Mouse (Mus musculus): ENCODE measurements around the gene Btg3. TPM values are rescaled to one million over a fixed set of nuclear protein-coding genes. Genes with fewer than 3 reads are reported as not detected.

Btg3 gene
- 35.8 and 37.6 TPM in 2 replicates for polyA plus RNA-seq (2016; fragmentation: Nextera tagmentation; extraction: Ambion mirVana)

DNA sequence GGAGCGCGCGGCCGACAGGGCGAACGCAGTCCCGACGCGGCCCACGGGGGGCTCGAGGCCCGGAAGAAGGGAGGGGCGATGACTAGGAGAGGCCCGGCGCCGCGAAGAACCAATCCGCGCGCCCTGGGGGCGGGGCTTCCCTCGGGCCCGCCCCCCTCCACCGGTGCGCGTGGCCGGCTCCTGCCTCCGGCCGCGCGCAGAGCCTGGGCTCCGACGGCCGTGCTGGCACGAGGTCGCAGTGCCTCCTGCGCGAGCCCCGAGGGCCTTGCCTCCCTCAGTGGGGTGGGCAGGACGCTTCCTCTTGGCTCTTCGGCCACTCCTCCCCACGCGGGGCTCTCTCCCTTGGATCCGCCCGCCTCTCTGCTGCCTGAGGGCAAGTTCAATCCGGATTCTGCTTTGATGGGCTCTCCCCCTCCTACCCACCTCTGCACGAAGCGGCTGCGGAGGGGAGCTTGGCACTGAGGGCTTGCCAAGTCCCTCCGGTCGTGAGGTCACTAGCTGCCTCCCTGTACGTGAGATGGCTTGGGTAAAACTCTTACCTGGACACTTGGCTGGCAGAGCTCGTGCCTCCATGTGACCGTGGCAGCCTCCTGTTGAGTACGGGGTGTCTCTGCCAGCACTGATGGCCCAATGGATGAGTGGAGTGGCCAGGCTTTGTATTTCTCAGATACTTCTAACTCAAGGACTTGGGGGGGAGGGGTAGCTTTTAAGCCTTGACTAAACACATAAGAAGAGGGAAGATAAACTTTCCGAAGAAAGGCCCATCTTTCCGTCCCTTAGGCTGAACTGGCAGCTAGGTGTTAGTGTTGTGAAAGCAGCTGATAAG lies at the start of gene Btg3:
Btg3 (minus strand) TSS at position 448 of the 826 bp plus-strand sequence.
- Histone ChIP-seq H3K4me3 (peak within 1 kb of the TSS; percentile 92), H3K27me3 (replicated peaks) (no peaks in the 10 kb centered on the region), H3K27ac (peak within 1 kb of the TSS; percentile 10; the same call in 1 of the 2 replicates), H3K9ac (peak within 1 kb of the TSS; percentile 95), H3K36me3 (no peaks in the 10 kb centered on the region; the same call in 1 of the 2 replicates), H3K4me1 (peaks cover 7% of the 10 kb centered on the region; the same call in 1 of the 2 replicates), H3K4me2 (replicated peaks) (peak within 1 kb of the TSS; percentile 71), H3K9me3 (no peaks in the 10 kb centered on the region)
- ATAC-seq (ENCODE audit: low FRiP score, low read depth), result peak; percentile 98
- WGBS, result 3% methylated on average over 47 of the region's 57 CpGs

DNA sequence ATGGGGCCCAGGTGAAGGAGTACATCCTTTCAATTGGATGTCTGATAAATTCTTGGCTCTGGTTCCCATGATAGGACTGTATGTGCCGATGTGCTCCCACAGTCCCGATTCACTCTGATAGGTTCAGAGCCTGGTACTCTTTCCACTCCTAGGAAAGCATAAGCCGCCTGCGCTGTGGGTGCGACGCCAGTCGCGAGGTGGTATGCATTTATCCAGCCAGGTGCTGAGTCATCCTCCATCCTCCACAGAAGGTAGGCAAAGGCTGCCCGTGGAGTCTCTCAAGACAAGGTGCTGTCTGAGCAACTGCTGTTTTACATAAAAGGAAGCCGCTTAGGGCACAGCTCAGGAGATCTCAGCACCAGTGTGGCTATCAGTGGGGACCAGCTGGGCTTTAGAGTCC lies 40.7 kb upstream of the Btg3 start:
- Histone ChIP-seq H3K27me3 (replicated peaks) (no peaks in the 10 kb centered on the region), H3K9me3 (no peaks in the 10 kb centered on the region), H3K4me2 (replicated peaks) (no peak overlapping the region), H3K9ac (no peak overlapping the region), H3K36me3 (no peaks in the 10 kb centered on the region), H3K27ac (no peak overlapping the region), H3K4me3 (no peak overlapping the region), H3K4me1 (no peaks in the 10 kb centered on the region)
- no peak for ATAC-seq (ENCODE audit: low FRiP score, low read depth)
- WGBS, result 78% methylated on average over 10 of the region's 10 CpGs

DNA sequence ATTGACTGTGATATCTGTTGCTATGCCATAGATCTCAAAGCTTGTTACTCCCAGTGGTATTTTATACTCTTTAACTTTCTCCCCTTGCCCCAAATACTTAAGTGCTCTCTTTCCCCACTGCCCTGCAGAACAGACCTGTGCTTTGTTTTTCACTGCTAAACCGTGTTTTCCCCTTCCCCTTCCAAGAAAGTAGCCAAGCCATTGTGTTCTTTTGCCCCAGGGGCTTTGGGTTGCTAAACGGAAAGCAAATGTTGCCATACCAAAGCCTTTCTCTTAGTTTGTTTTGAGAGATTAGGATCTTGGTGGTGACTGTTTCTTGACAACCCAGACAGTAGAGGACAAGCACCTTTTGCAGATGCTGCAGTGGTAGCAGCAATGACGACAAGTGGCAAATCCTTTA lies 39.5 kb upstream of the Btg3 start:
- H3K36me3 ChIP-seq, result no peaks in the 10 kb centered on the region
- no peaks in the 10 kb centered on the region for H3K4me1 ChIP-seq
- H3K4me3 ChIP-seq, result no peak overlapping the region
- no peak for ATAC-seq (ENCODE audit: low FRiP score, low read depth)
- H3K9ac ChIP-seq, result no peak overlapping the region
- H3K27me3 ChIP-seq (replicated peaks), result no peaks in the 10 kb centered on the region
- H3K9me3 ChIP-seq, result no peaks in the 10 kb centered on the region
- no peak overlapping the region for H3K4me2 ChIP-seq (replicated peaks)
- H3K27ac ChIP-seq, result no peak overlapping the region
- WGBS, result 30% methylated on average over 3 of the region's 3 CpGs

DNA sequence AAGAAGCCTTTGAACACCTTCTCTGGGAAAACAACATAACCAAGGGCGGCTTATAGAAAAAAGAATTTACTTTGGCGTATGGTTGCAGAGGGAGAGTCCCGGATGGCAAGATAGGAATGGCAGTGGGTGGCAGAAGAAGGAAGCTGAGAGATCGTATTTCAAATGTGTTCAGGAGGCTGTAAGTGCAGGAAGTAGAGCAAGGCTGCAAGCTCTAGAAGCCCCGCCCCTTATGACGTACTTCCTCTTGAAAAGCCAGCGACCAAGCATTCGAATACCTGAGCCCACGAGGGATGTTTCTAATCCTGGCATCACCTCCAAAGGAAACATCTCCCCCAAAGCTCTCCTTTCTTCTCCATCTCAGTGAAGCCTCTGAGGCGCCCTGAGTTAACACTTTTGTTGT lies 33.0 kb upstream of the Btg3 start:
- WGBS, result 89% methylated on average over 10 of the region's 10 CpGs
- Histone ChIP-seq H3K9ac (no peak overlapping the region), H3K27me3 (replicated peaks) (no peaks in the 10 kb centered on the region), H3K9me3 (no peaks in the 10 kb centered on the region), H3K36me3 (no peaks in the 10 kb centered on the region), H3K4me1 (no peaks in the 10 kb centered on the region), H3K4me3 (no peak overlapping the region), H3K27ac (no peak overlapping the region), H3K4me2 (replicated peaks) (no peak overlapping the region)
- no peak for ATAC-seq (ENCODE audit: low FRiP score, low read depth)

DNA sequence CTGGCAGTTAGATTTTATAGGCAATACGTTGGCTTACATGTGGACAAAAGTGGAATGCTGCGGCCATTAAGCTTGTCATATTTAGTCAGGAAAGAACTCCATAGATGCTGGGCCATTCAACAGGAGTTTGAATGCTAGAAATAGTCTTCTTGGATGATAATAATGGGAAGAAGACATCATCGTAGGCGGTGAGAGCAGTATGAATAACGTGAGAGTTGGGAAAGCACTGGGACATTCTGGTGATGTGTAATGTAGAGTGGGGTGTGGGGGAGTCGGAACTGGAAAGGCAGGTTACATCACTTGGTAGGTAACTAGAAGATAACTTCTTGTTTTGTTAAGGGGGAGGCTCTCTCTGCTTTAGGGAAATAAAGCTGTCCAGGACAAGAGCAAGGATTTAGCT lies 30.9 kb upstream of the Btg3 start:
- Histone ChIP-seq H3K9ac (no peak overlapping the region), H3K9me3 (no peaks in the 10 kb centered on the region), H3K27ac (no peak overlapping the region), H3K4me2 (replicated peaks) (no peak overlapping the region), H3K36me3 (no peaks in the 10 kb centered on the region), H3K27me3 (replicated peaks) (no peaks in the 10 kb centered on the region), H3K4me3 (no peak overlapping the region), H3K4me1 (no peaks in the 10 kb centered on the region)
- ATAC-seq (ENCODE audit: low FRiP score, low read depth), result no peak
- 94% methylated on average over 6 of the region's 6 CpGs for WGBS

DNA sequence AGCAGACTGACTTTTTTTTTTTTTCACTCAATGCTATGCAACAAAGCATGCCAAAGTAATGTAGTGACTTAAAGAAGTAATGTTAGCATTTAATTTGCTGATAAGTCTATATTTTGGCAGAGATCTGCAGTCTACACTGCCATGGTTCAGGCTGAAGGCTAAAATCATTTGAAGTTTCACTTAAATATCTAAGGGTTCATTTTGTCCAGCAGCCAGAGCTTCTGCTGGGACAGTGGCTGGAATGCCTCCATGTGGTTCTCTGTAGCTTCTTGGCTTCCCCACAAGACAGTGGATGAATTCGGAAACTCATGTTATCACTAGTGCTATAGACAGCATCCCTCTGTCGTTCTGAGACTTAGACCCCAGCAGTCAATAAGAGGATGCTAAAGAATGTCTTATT lies 29.7 kb upstream of the Btg3 start:
- Histone ChIP-seq H3K36me3 (no peaks in the 10 kb centered on the region), H3K9ac (no peak overlapping the region), H3K4me1 (no peaks in the 10 kb centered on the region), H3K4me3 (no peak overlapping the region), H3K4me2 (replicated peaks) (no peak overlapping the region), H3K9me3 (no peaks in the 10 kb centered on the region), H3K27me3 (replicated peaks) (no peaks in the 10 kb centered on the region), H3K27ac (no peak overlapping the region)
- WGBS, result 93% methylated on average over 2 of the region's 2 CpGs
- ATAC-seq (ENCODE audit: low FRiP score, low read depth), result no peak

DNA sequence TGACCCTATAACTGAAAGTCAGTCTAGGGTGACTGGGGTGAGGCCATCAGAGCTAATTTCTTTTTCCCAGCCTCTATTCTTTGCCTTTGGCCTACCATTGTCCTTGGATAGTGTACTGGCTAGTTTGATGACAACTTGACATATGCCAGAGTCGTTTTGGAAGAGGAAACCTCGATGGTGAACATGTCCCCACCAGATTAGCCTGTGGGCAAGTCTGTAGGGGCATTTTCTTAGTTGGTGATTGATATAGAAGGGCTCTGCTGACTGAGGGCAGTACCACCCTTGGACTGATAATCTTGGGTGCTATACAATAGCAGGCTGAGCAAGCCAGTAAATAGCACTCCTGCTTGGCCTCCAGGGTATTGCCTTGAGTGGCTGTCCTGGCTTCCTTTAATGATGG lies 25.3 kb upstream of the Btg3 start:
- H3K27ac ChIP-seq, result no peak overlapping the region
- H3K4me2 ChIP-seq (replicated peaks), result no peak overlapping the region
- no peak overlapping the region for H3K4me3 ChIP-seq
- H3K4me1 ChIP-seq, result no peaks in the 10 kb centered on the region
- H3K9ac ChIP-seq, result no peak overlapping the region
- no peaks in the 10 kb centered on the region for H3K27me3 ChIP-seq (replicated peaks)
- no peaks in the 10 kb centered on the region for H3K9me3 ChIP-seq
- WGBS, result 62% methylated on average over 2 of the region's 2 CpGs
- H3K36me3 ChIP-seq, result no peaks in the 10 kb centered on the region
- no peak for ATAC-seq (ENCODE audit: low FRiP score, low read depth)

DNA sequence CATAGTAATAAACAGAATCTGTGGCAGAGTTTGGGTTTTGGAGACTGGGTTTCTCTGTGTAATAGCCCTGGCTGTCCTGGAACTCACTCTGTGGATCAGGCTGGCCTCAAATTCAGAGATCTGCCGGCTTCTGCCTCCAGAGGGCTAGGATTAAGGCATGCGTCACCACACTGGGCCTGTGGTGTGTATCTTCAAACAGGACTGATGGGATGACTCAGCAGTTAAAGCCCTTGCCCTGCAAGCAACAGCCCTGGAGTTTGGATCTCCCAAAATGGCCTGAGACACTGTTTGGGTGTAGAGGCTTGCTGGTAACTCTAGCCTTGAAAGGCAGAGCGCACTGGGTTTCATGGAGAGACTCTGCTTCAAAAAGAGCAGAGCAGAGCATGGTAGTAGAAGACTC lies 22.4 kb upstream of the Btg3 start:
- H3K4me1 ChIP-seq, result no peaks in the 10 kb centered on the region
- ATAC-seq (ENCODE audit: low FRiP score, low read depth), result no peak
- H3K27ac ChIP-seq, result no peak overlapping the region
- no peak overlapping the region for H3K4me3 ChIP-seq
- no peaks in the 10 kb centered on the region for H3K9me3 ChIP-seq
- no peak overlapping the region for H3K4me2 ChIP-seq (replicated peaks)
- H3K27me3 ChIP-seq (replicated peaks), result no peaks in the 10 kb centered on the region
- H3K36me3 ChIP-seq, result no peaks in the 10 kb centered on the region
- 89% methylated on average over 3 of the region's 3 CpGs for WGBS
- no peak overlapping the region for H3K9ac ChIP-seq

DNA sequence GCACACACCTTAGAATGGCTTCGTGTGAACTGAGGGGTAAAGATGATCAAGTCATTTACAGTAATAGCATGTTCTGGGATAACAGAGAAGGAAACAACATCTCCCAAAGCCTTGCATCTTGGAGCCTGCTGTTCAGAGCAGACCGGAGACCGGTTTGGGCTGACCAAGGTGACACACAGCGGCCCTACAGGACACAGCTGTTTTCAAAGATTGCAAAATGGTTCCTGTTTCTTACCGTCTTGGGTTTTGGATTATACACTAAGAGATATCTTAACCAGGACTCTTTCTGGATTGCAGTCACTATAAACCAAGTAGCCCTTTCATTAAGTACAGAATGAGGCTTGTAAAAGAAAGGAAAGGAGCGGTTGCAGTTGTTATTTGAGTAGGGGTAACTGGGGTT lies 21.7 kb upstream of the Btg3 start:
- ATAC-seq (ENCODE audit: low FRiP score, low read depth), result no peak
- Histone ChIP-seq H3K36me3 (no peaks in the 10 kb centered on the region), H3K4me3 (no peak overlapping the region), H3K9me3 (no peaks in the 10 kb centered on the region), H3K27me3 (replicated peaks) (no peaks in the 10 kb centered on the region), H3K9ac (no peak overlapping the region), H3K4me2 (replicated peaks) (no peak overlapping the region), H3K4me1 (no peaks in the 10 kb centered on the region), H3K27ac (no peak overlapping the region)
- WGBS, result 90% methylated on average over 6 of the region's 6 CpGs

DNA sequence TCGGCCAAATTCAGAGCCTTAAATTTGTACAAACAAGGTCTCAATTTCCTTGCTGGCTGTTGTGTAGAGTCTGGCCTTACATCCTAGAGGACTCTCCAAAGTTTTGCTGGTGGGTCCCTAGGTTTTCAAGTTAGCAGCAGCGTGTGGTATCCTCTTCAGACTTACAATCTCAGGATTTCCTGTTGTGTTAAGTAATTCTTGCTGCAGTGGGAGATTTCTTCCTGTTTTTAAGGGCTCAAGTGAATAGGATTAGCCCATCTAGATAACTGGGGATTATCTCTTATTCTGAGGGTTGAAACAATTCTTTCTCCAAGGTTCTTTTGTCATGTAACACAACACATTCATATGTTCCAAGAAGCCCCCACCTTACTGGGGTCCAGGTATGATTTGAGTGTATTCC lies 14.4 kb upstream of the Btg3 start:
- Histone ChIP-seq H3K4me3 (no peak overlapping the region), H3K9me3 (no peaks in the 10 kb centered on the region), H3K36me3 (no peaks in the 10 kb centered on the region), H3K4me2 (replicated peaks) (no peak overlapping the region), H3K27ac (no peak overlapping the region), H3K27me3 (replicated peaks) (no peaks in the 10 kb centered on the region), H3K4me1 (no peaks in the 10 kb centered on the region), H3K9ac (no peak overlapping the region)
- no peak for ATAC-seq (ENCODE audit: low FRiP score, low read depth)
- 84% methylated on average over 2 of the region's 2 CpGs for WGBS

DNA sequence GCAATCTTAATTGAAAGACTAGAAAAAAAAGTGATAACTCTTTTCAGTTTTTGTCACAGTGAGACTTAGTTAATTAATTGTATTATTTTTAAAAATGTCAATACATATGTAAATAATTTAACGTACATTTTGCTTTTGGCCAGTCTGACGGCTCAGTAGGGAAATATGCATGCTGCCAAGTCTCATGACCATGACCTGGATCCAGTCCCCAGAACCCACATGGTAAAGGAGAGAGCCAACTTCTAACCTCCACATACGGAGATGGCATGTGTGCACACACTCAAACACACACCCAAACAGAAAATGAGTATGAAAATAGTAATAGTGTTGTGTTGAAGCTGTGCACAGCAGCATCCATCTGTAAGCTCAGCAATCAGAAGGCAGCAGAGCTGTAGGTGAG lies 13.0 kb upstream of the Btg3 start:
- Histone ChIP-seq H3K27ac (no peak overlapping the region), H3K4me3 (no peak overlapping the region), H3K27me3 (replicated peaks) (no peaks in the 10 kb centered on the region), H3K9ac (no peak overlapping the region), H3K9me3 (no peaks in the 10 kb centered on the region), H3K4me2 (replicated peaks) (no peak overlapping the region), H3K36me3 (no peaks in the 10 kb centered on the region), H3K4me1 (no peaks in the 10 kb centered on the region)
- 86% methylated on average over 3 of the region's 3 CpGs for WGBS
- ATAC-seq (ENCODE audit: low FRiP score, low read depth), result no peak

DNA sequence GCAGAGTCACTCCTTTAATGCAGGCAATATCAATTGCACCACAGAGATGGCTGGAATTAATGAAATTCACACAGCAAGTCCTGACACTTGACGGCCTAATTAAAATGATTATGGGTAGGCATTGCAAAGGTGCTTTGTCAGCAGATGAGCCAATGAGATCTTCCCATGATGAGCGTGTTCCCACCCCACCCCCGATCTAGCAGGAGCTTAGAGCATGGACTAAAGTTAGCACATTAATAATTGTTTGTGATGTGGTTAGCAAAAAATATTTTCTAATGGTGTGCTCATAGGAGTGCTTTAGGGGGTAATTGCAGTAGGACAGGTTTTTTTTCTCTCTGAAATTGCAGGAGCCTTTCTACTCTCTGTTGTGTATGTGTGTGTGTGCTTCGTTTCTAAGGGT lies 12.1 kb upstream of the Btg3 start:
- H3K36me3 ChIP-seq, result no peaks in the 10 kb centered on the region
- 69% methylated on average over 4 of the region's 4 CpGs for WGBS
- H3K4me2 ChIP-seq (replicated peaks), result no peak overlapping the region
- no peaks in the 10 kb centered on the region for H3K27me3 ChIP-seq (replicated peaks)
- ATAC-seq (ENCODE audit: low FRiP score, low read depth), result no peak
- H3K27ac ChIP-seq, result no peak overlapping the region
- H3K4me1 ChIP-seq, result no peaks in the 10 kb centered on the region
- no peak overlapping the region for H3K9ac ChIP-seq
- H3K9me3 ChIP-seq, result no peaks in the 10 kb centered on the region
- no peak overlapping the region for H3K4me3 ChIP-seq

DNA sequence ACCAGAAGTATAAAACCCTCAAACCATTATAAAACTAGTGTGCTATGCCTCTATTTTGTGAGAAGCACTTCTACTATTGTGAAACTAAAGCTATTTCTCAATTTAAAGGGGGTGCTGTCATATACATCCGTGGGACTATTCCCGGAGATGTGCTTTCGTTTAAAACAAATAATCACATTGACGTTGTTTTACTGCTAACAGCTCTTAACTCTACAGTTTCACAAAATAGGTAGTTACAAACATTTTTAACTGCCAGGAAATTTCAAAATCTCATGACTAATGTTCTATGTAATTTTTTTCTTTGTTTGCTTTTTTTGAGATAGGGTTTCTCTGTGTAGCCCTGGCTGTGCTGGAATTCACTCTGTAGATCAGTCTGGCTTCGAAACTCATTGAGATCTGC lies 1.5 kb upstream of the Btg3 start:
- H3K9me3 ChIP-seq, result no peaks in the 10 kb centered on the region
- no peak overlapping the region for H3K9ac ChIP-seq
- ATAC-seq (ENCODE audit: low FRiP score, low read depth), result no peak
- peaks cover 7% of the 10 kb centered on the region; the same call in 1 of the 2 replicates for H3K4me1 ChIP-seq
- 95% methylated on average over 5 of the region's 5 CpGs for WGBS
- no peak overlapping the region for H3K27ac ChIP-seq
- no peaks in the 10 kb centered on the region for H3K27me3 ChIP-seq (replicated peaks)
- H3K4me2 ChIP-seq (replicated peaks), result no peak overlapping the region
- no peak overlapping the region for H3K4me3 ChIP-seq
- H3K36me3 ChIP-seq, result no peaks in the 10 kb centered on the region
